Mouse (Mus musculus) liver, adult 2 months (tissue): ENCODE measurements at regions not wholly inside any gene's neighbourhood (a gene's known extent, or its start where the extent isn't known, plus 50 kb on each side); places are given as distances from the start of the nearest gene placed in this dataset.

Source experiments
- CTCF ChIP-seq: fragments of 200-500 bp; IDR thresholded peaks from 2 replicates; pipeline ENCODE4 v1.5.1; 2011; ENCODE audit warnings: low read depth, low read length, control low read depth
- POLR2A ChIP-seq: fragments of 200-500 bp; IDR thresholded peaks from 2 replicates; pipeline ENCODE4 v1.6.1; 2011; ENCODE audit warnings: low read length, control low read depth; ENCODE audit not compliant: insufficient read depth; ENCODE audit errors: extremely low read depth

DNA sequence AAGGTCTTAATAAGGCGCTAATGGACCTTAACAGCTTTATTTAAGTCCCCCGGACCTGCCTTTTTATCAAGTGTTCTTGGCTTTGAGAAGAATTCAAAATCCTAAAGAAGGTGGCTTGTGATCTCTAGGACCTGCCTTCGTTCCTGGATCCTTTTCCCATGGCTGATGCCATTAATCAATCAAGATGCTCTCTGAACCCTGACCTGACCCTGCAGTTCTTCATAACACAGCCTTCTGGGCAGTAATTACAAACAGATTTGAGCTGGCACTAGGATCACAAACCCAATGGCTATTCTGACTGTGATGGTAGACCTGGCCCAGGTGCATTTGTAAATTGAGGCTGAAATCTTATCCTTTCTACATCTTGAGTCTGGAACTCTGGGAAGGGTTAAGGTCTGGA lies 227.7 kb downstream of the Plpp3 start:
- TF ChIP-seq CTCF (no peak), POLR2A (no peak)
